Mouse (Mus musculus) MEL (cell line): ENCODE measurements around the gene Cryba1. TPM values are rescaled to one million over a fixed set of nuclear protein-coding genes. Genes with fewer than 3 reads are reported as not detected.

ENCODE experiments used
- DNase-seq: peaks from one replicate; pipeline ENCODE4 v3.0.0; 2011; ENCODE audit warnings: low read depth, low spot score
- H3K27ac ChIP-seq: 2 replicates; pipeline ENCODE4 v1.5.1; 2012; ENCODE audit warnings: low read depth, mild to moderate bottlenecking, control low read depth, low read length, moderate library complexity; ENCODE audit not compliant: control insufficient read depth
- H3K27me3 ChIP-seq, 2 experiments: fragments of 150-350 bp in 1 of 2; sonication (generic) in 1 of 2; 2 replicates each; pipeline ENCODE4 v1.6.1; 2012; ENCODE audit warnings: low read length in 2 of 2, mild to moderate bottlenecking in 2 of 2, improper control_type of control experiment in 1 of 2, moderate library complexity in 1 of 2; ENCODE audit not compliant: insufficient read depth in 2 of 2, control insufficient read depth in 1 of 2
- H3K36me3 ChIP-seq, 2 experiments: 2 replicates each; pipeline ENCODE4 v1.6.1; 2012 to 2014; ENCODE audit warnings: low read length in 2 of 2, improper control_type of control experiment in 1 of 2, inconsistent platforms in 1 of 2, mild to moderate bottlenecking in 1 of 2; ENCODE audit not compliant: insufficient read depth in 2 of 2, control insufficient read depth in 1 of 2
- H3K4me1 ChIP-seq, 2 experiments: fragments of 150-350 bp in 1 of 2; sonication (generic) in 1 of 2; 2 replicates each; pipeline ENCODE4 v1.6.1; 2012; ENCODE audit warnings: low read length in 2 of 2, improper control_type of control experiment in 1 of 2, mild to moderate bottlenecking in 1 of 2; ENCODE audit not compliant: insufficient read depth in 2 of 2, control insufficient read depth in 1 of 2
- H3K4me3 ChIP-seq, 2 experiments: fragments of 150-350 bp in 1 of 2; sonication (generic) in 1 of 2; 2 replicates each; pipeline ENCODE4 v1.5.1; 2012; ENCODE audit warnings: low read depth in 2 of 2, low read length in 2 of 2, mild to moderate bottlenecking in 2 of 2, moderate library complexity in 2 of 2, control low read depth in 1 of 2, improper control_type of control experiment in 1 of 2; ENCODE audit not compliant: control insufficient read depth in 1 of 2, insufficient read depth in 1 of 2
- H3K79me2 ChIP-seq: 2 replicates; pipeline ENCODE4 v1.6.1; 2012; ENCODE audit warnings: mild to moderate bottlenecking, low read length, moderate library complexity; ENCODE audit not compliant: control insufficient read depth, poor library complexity, insufficient read depth
- H3K9ac ChIP-seq: 2 replicates; pipeline ENCODE4 v1.6.1; 2012; ENCODE audit warnings: low read depth, mild to moderate bottlenecking, control low read depth, low read length, moderate library complexity; ENCODE audit not compliant: control insufficient read depth, poor library complexity, severe bottlenecking
- H3K9me3 ChIP-seq: fragments of 150-350 bp; sonication (generic); replicated peaks from 2 replicates; pipeline ENCODE4 v1.6.1; 2012; ENCODE audit warnings: mild to moderate bottlenecking, low read length, improper control_type of control experiment, moderate library complexity; ENCODE audit not compliant: insufficient read depth
- BHLHE40 ChIP-seq: IDR thresholded peaks from 2 replicates; pipeline ENCODE4 v1.6.1; 2012; ENCODE audit warnings: low read depth, mild to moderate bottlenecking, inconsistent platforms, low read length, improper control_type of control experiment, borderline replicate concordance
- CHD1 ChIP-seq: IDR thresholded peaks from 2 replicates; pipeline ENCODE4 v1.6.1; 2012; ENCODE audit warnings: low read depth, mild to moderate bottlenecking, inconsistent platforms, low read length, improper control_type of control experiment
- CTCF ChIP-seq, 3 experiments: IDR thresholded peaks in 2 of 3; conservative IDR thresholded peaks in 1 of 3; 2 replicates each; pipeline ENCODE4 v1.5.1; 2011 to 2012; ENCODE audit warnings: low read length in 3 of 3, low read depth in 2 of 3, mild to moderate bottlenecking in 2 of 3, improper control_type of control experiment in 1 of 3, inconsistent platforms in 1 of 3, mixed read lengths in 1 of 3, moderate library complexity in 1 of 3; ENCODE audit not compliant: control insufficient read depth in 1 of 3, insufficient read depth in 1 of 3, poor library complexity in 1 of 3, severe bottlenecking in 1 of 3
- E2F4 ChIP-seq: IDR thresholded peaks from 2 replicates; pipeline ENCODE4 v1.6.1; 2011; ENCODE audit warnings: low read depth, low read length, improper control_type of control experiment, borderline replicate concordance
- EP300 ChIP-seq, 2 experiments: IDR thresholded peaks; 2 replicates each; pipeline ENCODE4 v1.6.1; 2011; ENCODE audit warnings: improper control_type of control experiment in 2 of 2, low read length in 2 of 2, low read depth in 1 of 2, mild to moderate bottlenecking in 1 of 2
- ETS1 ChIP-seq: IDR thresholded peaks from 2 replicates; pipeline ENCODE4 v1.6.1; 2012; ENCODE audit warnings: low read depth, mild to moderate bottlenecking, inconsistent platforms, low read length, improper control_type of control experiment, moderate library complexity
- HCFC1 ChIP-seq: IDR thresholded peaks from 2 replicates; pipeline ENCODE4 v1.6.1; 2012; ENCODE audit warnings: low read depth, mild to moderate bottlenecking, inconsistent platforms, low read length, improper control_type of control experiment, moderate library complexity
- KAT2A ChIP-seq: conservative IDR thresholded peaks from 2 replicates; pipeline ENCODE4 v1.6.1; 2012; ENCODE audit warnings: low read depth, low read length, improper control_type of control experiment, inconsistent platforms
- MAZ ChIP-seq: IDR thresholded peaks from 2 replicates; pipeline ENCODE4 v1.6.1; 2012; ENCODE audit warnings: low read depth, mild to moderate bottlenecking, inconsistent platforms, low read length, improper control_type of control experiment
- POLR2AphosphoS5 ChIP-seq: IDR thresholded peaks from 2 replicates; pipeline ENCODE4 v1.6.1; 2012; ENCODE audit warnings: low read depth, borderline replicate concordance, mild to moderate bottlenecking, inconsistent platforms, low read length, moderate library complexity, mixed read lengths
- UBTF ChIP-seq: IDR thresholded peaks from 2 replicates; pipeline ENCODE4 v1.6.1; 2012; ENCODE audit warnings: low read depth, mild to moderate bottlenecking, inconsistent platforms, low read length, improper control_type of control experiment, moderate library complexity, borderline replicate concordance; ENCODE audit not compliant: insufficient read depth
- ZC3H11A ChIP-seq: IDR thresholded peaks from 2 replicates; pipeline ENCODE4 v1.6.1; 2012; ENCODE audit warnings: low read depth, mild to moderate bottlenecking, inconsistent platforms, low read length, improper control_type of control experiment
- ZMIZ1 ChIP-seq: IDR thresholded peaks from 2 replicates; pipeline ENCODE4 v1.6.1; 2012; ENCODE audit warnings: low read depth, mild to moderate bottlenecking, inconsistent platforms, low read length, improper control_type of control experiment, moderate library complexity
- polyA plus RNA-seq, 2 experiments: library from polyadenylated mRNA; stranded (reverse) in 1 of 2; unstranded in 1 of 2; fragments of >175 nt in 1 of 2; fragments of >200 nt in 1 of 2; gene quantifications; 2 replicates each; pipeline versions ENCODE4 v1.2.1 to v1.2.4; 2012; ENCODE audit warnings: low replicate concordance in 2 of 2, low read depth in 1 of 2; ENCODE audit not compliant: insufficient read length in 2 of 2, insufficient read depth in 1 of 2, missing spikeins in 1 of 2
- total RNA-seq: library from RNA; depleted of rRNA; stranded (reverse); fragments of 300-350 nt; gene quantifications from 2 replicates; pipeline ENCODE4 v1.2.3, GENCODE M21; 2012

Cryba1 gene
- total and polyA plus RNA-seq, 3 experiments: not detected

DNA sequence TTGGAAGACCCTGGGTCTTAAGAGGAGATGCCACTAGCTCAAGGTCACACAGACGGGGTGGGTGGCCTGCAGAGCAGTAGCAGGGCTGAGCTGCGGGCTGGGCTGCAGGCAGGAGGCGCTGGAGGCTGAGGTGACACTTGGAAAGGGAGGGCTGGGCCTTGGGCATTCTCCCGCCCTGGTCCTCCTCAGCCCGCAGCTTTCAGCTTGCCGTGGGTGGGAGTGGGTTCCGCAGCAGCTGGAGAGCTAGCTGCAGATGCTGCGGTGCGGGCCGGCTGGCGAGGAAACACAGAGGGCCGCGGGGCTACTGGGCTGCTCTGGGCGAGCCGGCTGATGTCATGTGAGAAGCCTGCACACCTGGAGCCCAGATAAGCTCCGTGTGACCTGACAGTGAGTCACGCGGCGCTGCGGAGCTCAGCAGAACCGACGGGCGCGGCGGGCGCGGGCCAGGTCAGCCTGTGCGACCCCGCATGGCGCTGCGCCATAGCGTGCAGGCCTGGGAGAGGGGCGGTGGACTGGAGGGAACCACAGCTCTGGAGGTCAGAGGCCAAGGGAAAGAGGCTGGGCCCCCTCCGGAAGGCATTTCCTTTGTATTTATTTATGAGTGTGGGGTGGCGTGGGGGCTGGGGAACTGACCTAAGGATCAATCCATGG, 41.4 kb upstream of the Cryba1 start:
- H3K9ac ChIP-seq: no peak overlapping the region
- no peak overlapping the region for H3K4me3 ChIP-seq
- H3K36me3 ChIP-seq: 0 out of 4 replicates have a peak, but pooled peaks cover 0 to 2% of the 10 kb centered on the region in 2 experiments
- H3K9me3 ChIP-seq: no peaks in the 10 kb centered on the region
- H3K4me1 ChIP-seq: peaks cover 0 to 12% of the 10 kb centered on the region in 2 experiments; a peak in 3 of 4 replicates
- peaks cover 5% of the 10 kb centered on the region for H3K79me2 ChIP-seq
- TF ChIP-seq UBTF: no peak
- peak in 1 of 3 experiments; percentile 20; a peak in 1 of 6 replicates for TF ChIP-seq CTCF (IDR thresholded peaks at IDR 0.05 in 2 of 3, conservative IDR thresholded peaks at IDR 0.05 in 1 of 3; ENCODE audit: control insufficient read depth in 1 of 3, insufficient read depth in 1 of 3, low read depth in 2 of 3, low read length in 3 of 3, poor library complexity in 1 of 3, severe bottlenecking in 1 of 3)
- H3K27ac ChIP-seq: no peak overlapping the region
- DNase-seq: no peak
- H3K27me3 ChIP-seq: peaks cover 0 to 3% of the 10 kb centered on the region in 2 experiments; a peak in 2 of 4 replicates

DNA sequence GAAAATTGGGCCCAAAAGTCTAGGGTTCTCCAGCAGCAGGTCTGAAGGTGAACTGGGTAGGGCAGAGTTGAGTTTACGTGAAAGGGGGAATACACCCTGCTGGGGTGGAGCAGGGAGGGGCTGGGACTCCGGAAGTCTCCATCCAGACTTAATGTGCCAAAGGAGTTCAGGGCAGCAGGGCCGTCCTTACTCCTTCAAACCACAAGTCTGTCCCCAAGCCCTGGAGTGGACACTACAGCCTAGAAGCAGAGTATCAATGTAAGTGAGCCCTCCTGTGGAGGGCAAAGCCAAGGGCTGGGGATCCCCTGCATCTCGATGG, 40.3 kb upstream of the Cryba1 start:
- Histone ChIP-seq H3K9ac (no peak overlapping the region), H3K79me2 (peaks cover 5% of the 10 kb centered on the region), H3K36me3 (no peaks in the 10 kb centered on the region), H3K4me1 (peaks cover 0 to 12% of the 10 kb centered on the region in 2 experiments; a peak in 3 of 4 replicates), H3K9me3 (no peaks in the 10 kb centered on the region), H3K27ac (no peak overlapping the region), H3K4me3 (no peak overlapping the region), H3K27me3 (peaks cover 0 to 5% of the 10 kb centered on the region in 2 experiments; a peak in 2 of 4 replicates)
- TF ChIP-seq ETS1: no peak
- no peak for TF ChIP-seq KAT2A
- no peak for TF ChIP-seq BHLHE40
- no peak for TF ChIP-seq POLR2AphosphoS5
- no peak for TF ChIP-seq CHD1
- no peak for TF ChIP-seq HCFC1
- no peak for TF ChIP-seq ZMIZ1
- TF ChIP-seq EP300 (IDR thresholded peaks at IDR 0.05; ENCODE audit: low read depth in 1 of 2, low read length in 2 of 2): no peak
- no peak for TF ChIP-seq ZC3H11A
- TF ChIP-seq E2F4: no peak
- no peak for TF ChIP-seq MAZ
- DNase-seq: no peak
